Mouse (Mus musculus) heart, adult 2 months (tissue): ENCODE measurements at regions not wholly inside any gene's neighbourhood (a gene's known extent, or its start where the extent isn't known, plus 50 kb on each side); places are given as distances from the start of the nearest gene placed in this dataset.

Experiments
- CTCF ChIP-seq: fragments of 200-600 bp; IDR thresholded peaks from 2 replicates; pipeline ENCODE4 v1.8.1; 2022; ENCODE audit warnings: antibody characterized with exemption, mild to moderate bottlenecking, moderate library complexity
- EP300 ChIP-seq: fragments of 200-500 bp; IDR thresholded peaks from 2 replicates; pipeline ENCODE4 v1.6.1; 2011; ENCODE audit warnings: low read depth, low read length, control low read depth; ENCODE audit not compliant: insufficient read depth

- TF ChIP-seq CTCF (no peak), EP300 (no peak)
These were observed 270.4 kb upstream of the Zfp703 start for GRCm38 (mm10) chr8:26706768-26707156.
